Mouse (Mus musculus): ENCODE results near the gene Actl6a. TPM values are rescaled to one million over a fixed set of nuclear protein-coding genes. Genes with fewer than 3 reads are reported as not detected.
A peak's percentile ranks its signal among the peaks of the same experiment; 100 is the strongest.
"Not testable (repeated sequence)": the region's sequence is repeated elsewhere in the genome, so short reads cannot be mapped to it uniquely, and the experiment has no call there.

Actl6a gene
- polyA plus RNA-seq, 1 experiment from 2014 or later, result 55.3 TPM

- ATAC-seq, result peak; percentile 100
- Histone ChIP-seq H3K4me1 (ENCODE audit: control insufficient read depth, insufficient read depth, low read depth, low read length) (peaks cover 8% of the 10 kb centered on the region), H3K36me3 (ENCODE audit: control insufficient read depth, insufficient read depth, low read length) (peaks cover 7% of the 10 kb centered on the region), H3K4me2 (ENCODE audit: low read length) (peak overlapping the region; percentile 78), H3K4me3 (ENCODE audit: low read length) (peak overlapping the region; percentile 87), H3K9me3 (ENCODE audit: control insufficient read depth, low read length) (no peaks in the 10 kb centered on the region), H3K9ac (ENCODE audit: low read depth, low read length) (peak overlapping the region; percentile 93), H3K27me3 (replicated peaks; ENCODE audit: control insufficient read depth, insufficient read depth, low read length) (no peaks in the 10 kb centered on the region), H3K27ac (ENCODE audit: low read depth, low read length) (peak overlapping the region; percentile 91)
- WGBS, result under 1% methylated on average over 83 of the region's 90 CpGs
Measured at GRCm38 (mm10) chr3:32708368-32709231, 2.5 kb downstream of the Actl6a start.

GRCm38 (mm10) chr3:32709388-32709787 lies 3.3 kb downstream of the Actl6a start:
- peak overlapping the region; percentile 78 for H3K4me2 ChIP-seq (ENCODE audit: low read length)
- H3K27ac ChIP-seq (ENCODE audit: low read depth, low read length), result peak overlapping the region; percentile 91
- H3K36me3 ChIP-seq (ENCODE audit: control insufficient read depth, insufficient read depth, low read length), result peaks cover 12% of the 10 kb centered on the region
- peak overlapping the region; percentile 93 for H3K9ac ChIP-seq (ENCODE audit: low read depth, low read length)
- H3K4me1 ChIP-seq (ENCODE audit: control insufficient read depth, insufficient read depth, low read depth, low read length), result peaks cover 8% of the 10 kb centered on the region
- ATAC-seq, result no peak
- WGBS, result 9% methylated on average over 9 of the region's 9 CpGs
- H3K27me3 ChIP-seq (replicated peaks; ENCODE audit: control insufficient read depth, insufficient read depth, low read length), result no peaks in the 10 kb centered on the region
- H3K4me3 ChIP-seq (ENCODE audit: low read length), result peak overlapping the region; percentile 87
- no peaks in the 10 kb centered on the region for H3K9me3 ChIP-seq (ENCODE audit: control insufficient read depth, low read length)

- peaks cover 31% of the 10 kb centered on the region for H3K36me3 ChIP-seq (ENCODE audit: control insufficient read depth, insufficient read depth, low read length)
- H3K4me2 ChIP-seq (ENCODE audit: low read length), result no peak overlapping the region
- no peaks in the 10 kb centered on the region for H3K9me3 ChIP-seq (ENCODE audit: control insufficient read depth, low read length)
- H3K4me3 ChIP-seq (ENCODE audit: low read length), result no peak overlapping the region
- no peak for ATAC-seq
- peaks cover 8% of the 10 kb centered on the region for H3K4me1 ChIP-seq (ENCODE audit: control insufficient read depth, insufficient read depth, low read depth, low read length)
- no peak overlapping the region for H3K27ac ChIP-seq (ENCODE audit: low read depth, low read length)
- H3K9ac ChIP-seq (ENCODE audit: low read depth, low read length), result no peak overlapping the region
- WGBS, result 91% methylated on average over 3 of the region's 3 CpGs
- H3K27me3 ChIP-seq (replicated peaks; ENCODE audit: control insufficient read depth, insufficient read depth, low read length), result no peaks in the 10 kb centered on the region
Measured at GRCm38 (mm10) chr3:32713711-32714110, 7.6 kb downstream of the Actl6a start.

- H3K27ac ChIP-seq (ENCODE audit: low read depth, low read length); H3K4me1 ChIP-seq (ENCODE audit: control insufficient read depth, insufficient read depth, low read depth, low read length); ATAC-seq; H3K9ac ChIP-seq (ENCODE audit: low read depth, low read length); H3K4me3 ChIP-seq (ENCODE audit: low read length); H3K4me2 ChIP-seq (ENCODE audit: low read length); H3K9me3 ChIP-seq (ENCODE audit: control insufficient read depth, low read length); H3K27me3 ChIP-seq (replicated peaks; ENCODE audit: control insufficient read depth, insufficient read depth, low read length): not testable (repeated sequence)
- H3K36me3 ChIP-seq (ENCODE audit: control insufficient read depth, insufficient read depth, low read length), result peaks cover 49% of the 10 kb centered on the region
- WGBS, result 95% methylated on average over 6 of the region's 6 CpGs
Measured at GRCm38 (mm10) chr3:32717403-32717802, 11.3 kb downstream of the Actl6a start.

- H3K9ac ChIP-seq (ENCODE audit: low read depth, low read length), result no peak overlapping the region
- no peaks in the 10 kb centered on the region for H3K9me3 ChIP-seq (ENCODE audit: control insufficient read depth, low read length)
- H3K4me2 ChIP-seq (ENCODE audit: low read length), result no peak overlapping the region
- ATAC-seq, result no peak
- no peak overlapping the region for H3K4me3 ChIP-seq (ENCODE audit: low read length)
- 94% methylated on average over 5 of the region's 5 CpGs for WGBS
- H3K36me3 ChIP-seq (ENCODE audit: control insufficient read depth, insufficient read depth, low read length), result peaks cover 55% of the 10 kb centered on the region
- H3K4me1 ChIP-seq (ENCODE audit: control insufficient read depth, insufficient read depth, low read depth, low read length), result no peaks in the 10 kb centered on the region
- no peaks in the 10 kb centered on the region for H3K27me3 ChIP-seq (replicated peaks; ENCODE audit: control insufficient read depth, insufficient read depth, low read length)
- H3K27ac ChIP-seq (ENCODE audit: low read depth, low read length), result no peak overlapping the region
Measured at GRCm38 (mm10) chr3:32718271-32718670, 12.2 kb downstream of the Actl6a start.

GRCm38 (mm10) chr3:32724191-32724590 lies 18.1 kb downstream of the Actl6a start:
- Histone ChIP-seq H3K4me1 (ENCODE audit: control insufficient read depth, insufficient read depth, low read depth, low read length) (no peaks in the 10 kb centered on the region), H3K36me3 (ENCODE audit: control insufficient read depth, insufficient read depth, low read length) (peaks cover 61% of the 10 kb centered on the region), H3K4me3 (ENCODE audit: low read length) (no peak overlapping the region), H3K9me3 (ENCODE audit: control insufficient read depth, low read length) (no peaks in the 10 kb centered on the region), H3K27ac (ENCODE audit: low read depth, low read length) (no peak overlapping the region), H3K27me3 (replicated peaks; ENCODE audit: control insufficient read depth, insufficient read depth, low read length) (no peaks in the 10 kb centered on the region), H3K4me2 (ENCODE audit: low read length) (no peak overlapping the region), H3K9ac (ENCODE audit: low read depth, low read length) (no peak overlapping the region)
- 96% methylated on average over 7 of the region's 7 CpGs for WGBS
- ATAC-seq, result no peak

- no peak overlapping the region for H3K9ac ChIP-seq (ENCODE audit: low read depth, low read length)
- no peaks in the 10 kb centered on the region for H3K27me3 ChIP-seq (replicated peaks; ENCODE audit: control insufficient read depth, insufficient read depth, low read length)
- no peak for ATAC-seq
- H3K9me3 ChIP-seq (ENCODE audit: control insufficient read depth, low read length), result no peaks in the 10 kb centered on the region
- 91% methylated on average over 5 of the region's 5 CpGs for WGBS
- H3K4me3 ChIP-seq (ENCODE audit: low read length), result no peak overlapping the region
- H3K4me1 ChIP-seq (ENCODE audit: control insufficient read depth, insufficient read depth, low read depth, low read length), result no peaks in the 10 kb centered on the region
- H3K27ac ChIP-seq (ENCODE audit: low read depth, low read length), result no peak overlapping the region
- no peak overlapping the region for H3K4me2 ChIP-seq (ENCODE audit: low read length)
- peaks cover 61% of the 10 kb centered on the region for H3K36me3 ChIP-seq (ENCODE audit: control insufficient read depth, insufficient read depth, low read length)
Measured at GRCm38 (mm10) chr3:32725951-32726350, 19.9 kb downstream of the Actl6a start.

GRCm38 (mm10) chr3:32727861-32728260 lies 21.8 kb downstream of the Actl6a start:
- Histone ChIP-seq H3K4me3 (ENCODE audit: low read length) (no peak overlapping the region), H3K27me3 (replicated peaks; ENCODE audit: control insufficient read depth, insufficient read depth, low read length) (no peaks in the 10 kb centered on the region)
- WGBS, result 90% methylated on average over 4 of the region's 4 CpGs

GRCm38 (mm10) chr3:32736244-32737171 lies 30.4 kb downstream of the Actl6a start, which contains the start of gene Ndufb5:
Ndufb5 (plus strand) TSS chr3:32736990.
- Histone ChIP-seq H3K4me3 (ENCODE audit: low read length) (peak within 1 kb of the TSS; percentile 82), H3K9me3 (ENCODE audit: control insufficient read depth, low read length) (no peaks in the 10 kb centered on the region), H3K4me2 (ENCODE audit: low read length) (peak within 1 kb of the TSS; percentile 69), H3K9ac (ENCODE audit: low read depth, low read length) (peak within 1 kb of the TSS; percentile 85), H3K27me3 (replicated peaks; ENCODE audit: control insufficient read depth, insufficient read depth, low read length) (no peaks in the 10 kb centered on the region), H3K36me3 (ENCODE audit: control insufficient read depth, insufficient read depth, low read length) (peaks cover 17% of the 10 kb centered on the region), H3K4me1 (ENCODE audit: control insufficient read depth, insufficient read depth, low read depth, low read length) (peaks cover 17% of the 10 kb centered on the region), H3K27ac (ENCODE audit: low read depth, low read length) (peak within 1 kb of the TSS; percentile 92)
- ATAC-seq, result peak; percentile 99
- WGBS, result under 1% methylated on average over 62 of the region's 62 CpGs

More at GRCm38 (mm10) chr3:32727861-32728260, 21.8 kb downstream of the Actl6a start:
- no peak overlapping the region for H3K9ac ChIP-seq (ENCODE audit: low read depth, low read length)
- no peak overlapping the region for H3K27ac ChIP-seq (ENCODE audit: low read depth, low read length)
- no peaks in the 10 kb centered on the region for H3K4me1 ChIP-seq (ENCODE audit: control insufficient read depth, insufficient read depth, low read depth, low read length)
- H3K36me3 ChIP-seq (ENCODE audit: control insufficient read depth, insufficient read depth, low read length), result peaks cover 64% of the 10 kb centered on the region
- no peak for ATAC-seq
- no peaks in the 10 kb centered on the region for H3K9me3 ChIP-seq (ENCODE audit: control insufficient read depth, low read length)
- no peak overlapping the region for H3K4me2 ChIP-seq (ENCODE audit: low read length)

All from hindbrain, embryonic 16.5 days (tissue).